Mouse (Mus musculus): ENCODE results near the gene Gm14401. TPM values are rescaled to one million over a fixed set of nuclear protein-coding genes. Genes with fewer than 3 reads are reported as not detected.
"Not testable (repeated sequence)": the region's sequence is repeated elsewhere in the genome, so short reads cannot be mapped to it uniquely, and the experiment has no call there.

The Gm14401 gene
- polyA plus RNA-seq (2012; rRNA removed) = not detected in 2 replicates

DNA sequence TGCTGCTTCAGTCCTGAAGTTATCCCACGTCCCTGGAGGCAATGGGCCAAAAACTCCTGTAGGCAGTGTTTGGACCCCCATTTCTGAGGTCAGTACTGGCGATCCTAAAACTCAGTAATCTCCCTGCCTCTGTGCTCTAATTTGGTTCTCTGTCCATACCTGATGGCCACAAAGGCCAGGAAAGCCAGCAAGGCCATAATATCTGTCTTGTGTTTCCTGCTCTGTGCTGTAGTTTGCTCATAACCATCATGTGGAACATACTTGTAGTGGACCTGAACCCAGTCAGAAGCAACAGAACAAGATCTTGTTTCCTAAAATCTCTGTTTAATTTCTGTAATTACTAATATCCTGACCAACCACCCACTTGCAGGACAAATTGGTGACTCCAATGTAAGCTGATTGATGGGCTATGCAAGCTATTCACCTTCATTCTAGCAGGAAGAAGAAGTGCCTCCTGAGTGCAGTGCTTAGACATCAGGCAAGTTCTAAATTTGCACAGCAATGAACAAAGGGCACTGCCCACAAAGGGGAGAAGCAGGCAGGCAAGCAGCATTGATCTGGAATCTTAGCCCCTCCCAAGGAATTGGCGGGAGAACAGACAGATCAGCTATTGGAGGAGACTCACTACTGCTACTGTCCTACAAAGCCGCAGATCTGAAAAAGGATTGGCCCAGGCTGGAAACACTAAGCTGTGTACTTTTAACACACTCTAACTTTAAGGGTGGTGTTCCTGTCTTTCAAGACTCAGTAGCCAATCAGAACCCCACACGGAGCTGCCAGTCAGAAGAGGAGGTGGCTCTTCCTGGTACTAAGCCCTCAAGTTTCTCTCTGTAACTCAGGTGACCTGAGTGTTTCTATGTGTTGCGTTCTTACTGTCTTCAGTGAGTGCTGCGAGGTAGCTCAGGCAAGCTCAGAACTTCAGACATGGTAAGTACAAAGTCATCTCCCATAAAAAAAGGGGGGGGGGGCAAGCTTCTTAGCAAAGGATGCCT lies at the start of gene Gm14401:
Gene Gm14401 (plus strand): TSS at position 889 of the 992 bp plus-strand sequence.
- H3K27me3 ChIP-seq (ENCODE audit: control insufficient read depth, insufficient read depth, low read length); DNase-seq; H3K4me3 ChIP-seq (ENCODE audit: control insufficient read depth, insufficient read depth, low read length); H3K27ac ChIP-seq (ENCODE audit: control insufficient read depth, insufficient read depth, low read length); H3K36me3 ChIP-seq (ENCODE audit: control insufficient read depth, insufficient read depth, low read length); H3K4me1 ChIP-seq (replicated peaks; ENCODE audit: control insufficient read depth, insufficient read depth, low read length): not testable (repeated sequence)
- WGBS = 71% methylated on average over 7 of the region's 7 CpGs

DNA sequence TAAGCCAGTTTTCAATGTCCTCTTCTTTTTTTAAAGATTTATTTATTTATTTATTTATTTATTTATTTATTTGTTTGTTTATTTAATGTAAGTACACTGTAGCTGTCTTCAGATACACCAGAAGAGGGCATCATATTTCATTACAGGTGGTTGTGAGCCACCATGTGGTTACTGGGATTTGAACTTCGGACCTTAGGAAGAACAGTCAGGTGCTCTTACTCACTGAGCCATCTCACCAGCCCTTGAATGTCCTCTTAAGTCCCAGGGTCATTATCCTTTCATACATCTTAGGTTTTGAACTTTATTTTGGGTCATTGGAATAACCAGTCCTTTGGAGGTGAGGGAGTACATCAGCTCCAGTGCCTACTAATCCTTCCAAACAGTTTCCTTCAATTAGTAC lies 1.3 kb upstream of the Gm14401 start:
- not testable (repeated sequence) for H3K36me3 ChIP-seq (ENCODE audit: control insufficient read depth, insufficient read depth, low read length); H3K4me1 ChIP-seq (replicated peaks; ENCODE audit: control insufficient read depth, insufficient read depth, low read length); DNase-seq; H3K27me3 ChIP-seq (ENCODE audit: control insufficient read depth, insufficient read depth, low read length); H3K4me3 ChIP-seq (ENCODE audit: control insufficient read depth, insufficient read depth, low read length); H3K27ac ChIP-seq (ENCODE audit: control insufficient read depth, insufficient read depth, low read length)
- WGBS = 92% methylated on average over 1 of the region's 1 CpGs

DNA sequence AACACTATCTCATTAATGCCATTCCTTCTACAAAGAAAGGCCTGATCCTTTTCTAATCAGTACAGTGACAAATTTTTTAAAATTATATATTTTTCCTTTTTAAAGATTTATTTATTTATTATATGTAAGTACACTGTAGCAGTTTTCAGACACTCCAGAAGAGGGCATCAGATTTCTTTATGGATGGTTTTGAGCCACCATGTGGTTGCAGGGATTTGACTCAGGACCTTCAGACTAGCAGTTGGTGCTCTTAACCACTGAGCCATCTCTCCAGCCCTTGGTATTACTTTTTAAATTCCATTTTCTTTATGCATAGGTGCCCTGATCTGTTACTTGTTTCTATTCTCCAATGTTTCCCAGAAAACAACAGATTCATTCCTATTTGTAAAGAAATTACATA lies 895 bp downstream of the Gm14401 start:
- H3K4me1 ChIP-seq (replicated peaks; ENCODE audit: control insufficient read depth, insufficient read depth, low read length); H3K27me3 ChIP-seq (ENCODE audit: control insufficient read depth, insufficient read depth, low read length); H3K27ac ChIP-seq (ENCODE audit: control insufficient read depth, insufficient read depth, low read length): not testable (repeated sequence)

DNA sequence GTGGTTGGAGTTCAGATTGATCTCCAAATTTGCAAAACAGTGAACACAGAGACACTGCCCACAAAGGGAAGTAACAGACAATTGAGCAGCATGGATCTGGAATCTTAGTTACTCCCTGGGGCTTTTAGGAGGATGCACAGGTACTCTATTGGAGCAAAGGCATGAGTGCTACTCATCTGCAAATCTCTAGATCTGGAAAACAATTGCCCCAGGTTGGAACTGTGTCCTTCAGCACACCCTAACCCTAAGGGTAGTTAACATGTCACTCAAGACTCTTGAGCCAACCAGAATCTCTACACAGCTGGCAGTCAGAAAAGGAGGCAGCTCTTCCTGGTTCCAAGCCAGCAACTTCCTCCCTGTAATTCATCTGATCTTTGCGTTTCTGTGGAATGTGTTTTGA lies 5.7 kb downstream of the Gm14401 start:
- WGBS = 84% methylated on average over 1 of the region's 1 CpGs
- not testable (repeated sequence) for H3K27ac ChIP-seq (ENCODE audit: control insufficient read depth, insufficient read depth, low read length); H3K27me3 ChIP-seq (ENCODE audit: control insufficient read depth, insufficient read depth, low read length); DNase-seq; H3K36me3 ChIP-seq (ENCODE audit: control insufficient read depth, insufficient read depth, low read length); H3K4me1 ChIP-seq (replicated peaks; ENCODE audit: control insufficient read depth, insufficient read depth, low read length); H3K4me3 ChIP-seq (ENCODE audit: control insufficient read depth, insufficient read depth, low read length)

More for the DNA sequence above, 895 bp downstream of the Gm14401 start:
- not testable (repeated sequence) for DNase-seq; H3K4me3 ChIP-seq (ENCODE audit: control insufficient read depth, insufficient read depth, low read length); H3K36me3 ChIP-seq (ENCODE audit: control insufficient read depth, insufficient read depth, low read length)

DNA sequence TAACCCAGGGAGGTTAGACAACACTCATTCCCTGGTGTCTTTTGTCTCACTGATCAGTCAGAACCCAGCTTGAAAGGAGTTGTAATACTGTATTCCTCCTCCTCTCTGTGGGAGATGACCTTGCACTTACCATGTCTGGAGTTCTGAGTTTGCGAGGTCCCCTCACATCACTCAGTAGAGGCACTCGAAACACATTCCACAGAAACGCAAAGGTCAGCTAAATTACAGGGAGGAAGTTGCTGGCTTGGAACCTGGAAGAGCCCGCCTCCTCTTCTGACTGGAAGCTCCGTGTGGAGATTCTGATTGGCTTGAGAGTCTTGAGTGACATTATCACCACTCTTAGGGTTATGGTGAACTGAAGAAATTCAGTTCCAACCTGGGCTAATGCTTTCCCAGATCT lies 35.0 kb downstream of the Gm14401 start:
- DNase-seq; H3K27me3 ChIP-seq (ENCODE audit: control insufficient read depth, insufficient read depth, low read length); H3K4me3 ChIP-seq (ENCODE audit: control insufficient read depth, insufficient read depth, low read length); H3K4me1 ChIP-seq (replicated peaks; ENCODE audit: control insufficient read depth, insufficient read depth, low read length); H3K27ac ChIP-seq (ENCODE audit: control insufficient read depth, insufficient read depth, low read length); H3K36me3 ChIP-seq (ENCODE audit: control insufficient read depth, insufficient read depth, low read length): not testable (repeated sequence)
- WGBS = 90% methylated on average over 5 of the region's 5 CpGs

DNA sequence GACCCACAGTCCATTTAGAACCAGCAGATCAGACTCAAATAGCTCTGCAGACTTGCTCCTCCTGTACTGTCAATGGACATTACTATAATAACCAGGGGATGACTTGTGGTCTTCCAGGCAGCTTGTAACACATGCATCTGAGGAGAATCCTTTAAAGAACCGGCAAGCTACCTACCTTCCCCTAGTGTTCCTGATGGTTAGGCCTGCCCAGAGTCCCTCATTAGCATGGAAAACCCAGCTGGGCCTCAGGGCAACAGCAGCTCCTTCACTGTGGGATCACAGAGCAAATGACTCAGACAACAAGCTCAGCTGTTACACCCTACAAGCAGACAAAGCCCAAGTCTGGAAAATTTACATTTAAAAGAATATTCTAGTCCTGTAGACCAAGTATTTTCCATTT lies 55.0 kb downstream of the Gm14401 start:
- not testable (repeated sequence) for H3K4me1 ChIP-seq (replicated peaks; ENCODE audit: control insufficient read depth, insufficient read depth, low read length); DNase-seq; H3K36me3 ChIP-seq (ENCODE audit: control insufficient read depth, insufficient read depth, low read length); H3K4me3 ChIP-seq (ENCODE audit: control insufficient read depth, insufficient read depth, low read length); H3K27me3 ChIP-seq (ENCODE audit: control insufficient read depth, insufficient read depth, low read length); H3K27ac ChIP-seq (ENCODE audit: control insufficient read depth, insufficient read depth, low read length)
- 68% methylated on average over 1 of the region's 1 CpGs for whole genome bisulfite sequencing

Other genes starting within 250 kb of the Gm14401 start
- not detected in 2 replicates for gene Gm14408, start 243.2 kb upstream of the Gm14401 start, polyA plus RNA-seq (2012; rRNA removed)
- gene Gm14296, start 146.5 kb upstream of the Gm14401 start, polyA plus RNA-seq (2012; rRNA removed) = 1.2 and 1.6 TPM in 2 replicates
- 0.74 and 1.1 TPM in 2 replicates for gene Gm14419, start 73.4 kb upstream of the Gm14401 start, polyA plus RNA-seq (2012; rRNA removed)
- gene Gm14410, start 132.1 kb downstream of the Gm14401 start, polyA plus RNA-seq (2012; rRNA removed) = 3.8 and 4.3 TPM in 2 replicates
- not detected in 2 replicates for gene Gm14409, start 192.7 kb downstream of the Gm14401 start, polyA plus RNA-seq (2012; rRNA removed)
- not detected in 2 replicates for gene Gm14412, start 250.0 kb downstream of the Gm14401 start, polyA plus RNA-seq (2012; rRNA removed)

All from thymus, adult 2 months (tissue).